Mouse (Mus musculus): ENCODE data around the gene Gm20547. TPM values are rescaled to one million over a fixed set of nuclear protein-coding genes. Genes with fewer than 3 reads are reported as not detected.
A peak's percentile ranks its signal among the peaks of the same experiment; 100 is the strongest.
"Not testable (repeated sequence)": the region's sequence is repeated elsewhere in the genome, so short reads cannot be mapped to it uniquely, and the experiment has no call there.

Gene Gm20547
- not detected for total RNA-seq (2021)
- long read RNA-seq, experiment 1, partial matches to known transcripts = 3 of 3 reads
- long read RNA-seq, experiment 1, other reads (novel, unspliced or antisense) = 0 of 3 reads
- long read RNA-seq, experiment 2 = 0 reads

DNA sequence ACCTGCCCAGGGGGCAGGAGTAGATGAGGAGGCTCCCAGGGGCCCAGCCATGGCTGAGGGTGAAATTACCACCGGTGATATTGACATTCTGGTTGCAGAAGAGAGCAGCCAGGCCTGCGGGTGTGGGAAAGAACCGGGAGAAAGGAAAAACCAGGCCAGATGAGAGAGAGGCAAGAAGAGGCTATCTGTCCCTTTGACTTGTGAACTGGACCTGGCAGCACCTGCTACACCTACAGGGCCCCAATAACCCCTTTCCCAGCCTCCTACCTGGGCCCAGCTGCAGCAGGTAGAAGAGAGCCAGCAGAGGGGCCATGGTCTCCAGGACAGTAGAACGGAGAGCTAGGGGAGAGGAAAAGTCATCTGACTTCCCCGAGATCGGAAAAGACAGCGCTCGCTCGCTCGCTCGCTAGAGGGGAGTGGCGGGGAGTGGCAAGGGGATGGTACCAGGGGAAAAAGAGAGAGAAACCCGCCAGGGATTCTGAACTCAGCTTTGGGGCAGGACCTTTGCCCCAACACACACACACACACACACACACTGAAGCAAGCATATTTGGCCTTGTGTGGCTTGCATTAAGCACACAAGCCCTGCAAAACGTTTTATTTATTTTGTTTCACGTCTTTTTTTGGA lies at the start of gene Gm20547:
Gene Gm20547 (minus strand): TSS at position 360 of the 628 bp plus-strand sequence.
- DNase-seq = no peak

DNA sequence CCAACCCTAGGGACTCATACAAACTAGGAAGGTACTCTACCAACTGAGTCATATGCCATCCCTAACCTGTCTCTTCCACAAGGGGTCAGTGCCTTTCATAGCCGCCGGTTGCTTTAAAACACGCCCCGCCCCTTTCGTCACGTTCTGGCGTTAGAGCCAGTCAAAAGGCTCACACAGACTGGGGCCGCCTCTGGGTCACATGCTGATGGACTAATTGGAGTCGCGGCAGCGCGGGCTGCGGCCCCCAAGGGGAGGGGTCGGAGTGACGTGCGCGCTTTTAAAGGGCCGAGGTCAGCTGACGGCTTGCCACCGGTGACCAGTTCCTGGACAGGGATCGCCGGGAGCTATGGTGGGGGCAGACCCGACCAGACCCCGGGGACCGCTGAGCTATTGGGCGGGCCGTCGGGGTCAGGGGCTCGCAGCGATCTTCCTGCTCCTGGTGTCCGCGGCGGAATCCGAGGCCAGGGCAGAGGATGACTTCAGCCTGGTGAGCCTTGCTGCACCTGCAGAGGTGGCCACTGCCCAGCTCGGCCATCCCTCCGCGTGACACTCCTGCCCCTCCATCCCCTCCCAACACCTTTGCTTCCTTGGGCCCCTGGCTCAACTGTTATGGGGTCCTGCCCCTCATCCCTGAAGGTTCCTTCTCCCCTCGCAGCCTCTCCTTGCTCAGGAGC lies 49.4 kb upstream of the Gm20547 start, which contains the start of gene Neu1:
Gene Neu1 (plus strand): TSS at position 193 of the 674 bp plus-strand sequence.
- DNase-seq = peak; percentile 98

- DNase-seq = no peak
These were observed 47.0 kb upstream of the Gm20547 start for GRCm38 (mm10) chr17:34928841-34929240.

- no peak for DNase-seq
These were observed 45.6 kb upstream of the Gm20547 start for GRCm38 (mm10) chr17:34927306-34928019.

GRCm38 (mm10) chr17:34924258-34924657 lies 42.4 kb upstream of the Gm20547 start:
- DNase-seq = no peak

- no peak for DNase-seq
These were observed 41.1 kb upstream of the Gm20547 start for GRCm38 (mm10) chr17:34922939-34923338.

- DNase-seq = no peak
These were observed 35.3 kb upstream of the Gm20547 start for GRCm38 (mm10) chr17:34917188-34917587.

DNA sequence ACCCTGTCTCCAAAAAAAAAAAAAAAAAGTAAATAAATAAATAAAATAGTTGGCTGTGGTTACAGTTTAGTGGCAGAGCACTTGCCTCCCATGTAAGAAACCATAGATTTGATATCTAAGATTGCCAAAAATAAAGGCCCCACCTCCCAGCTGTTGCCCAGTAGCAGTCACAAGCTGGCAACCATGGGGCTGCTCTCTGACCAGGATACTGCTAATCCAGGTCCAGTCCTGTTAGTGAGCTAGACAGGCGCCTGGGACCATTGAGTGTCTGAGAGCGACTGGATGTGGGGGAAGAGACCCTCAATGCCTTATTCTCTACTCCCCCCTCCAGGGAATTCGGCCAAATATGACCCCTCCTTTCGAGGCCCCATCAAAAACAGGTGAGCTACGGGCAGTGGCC lies 34.5 kb upstream of the Gm20547 start:
- DNase-seq = no peak

- no peak for DNase-seq
These were observed 33.6 kb upstream of the Gm20547 start for GRCm38 (mm10) chr17:34915410-34915831.

- DNase-seq = no peak
These were observed 32.3 kb upstream of the Gm20547 start, which contains the start of gene Slc44a4 for GRCm38 (mm10) chr17:34913930-34914665. Gene Slc44a4 (plus strand): TSS chr17:34914466.

- peak; percentile 81 for DNase-seq
These were observed 30.1 kb upstream of the Gm20547 start for GRCm38 (mm10) chr17:34911945-34912351.

GRCm38 (mm10) chr17:34910982-34911381 lies 29.1 kb upstream of the Gm20547 start:
- DNase-seq = no peak

DNA sequence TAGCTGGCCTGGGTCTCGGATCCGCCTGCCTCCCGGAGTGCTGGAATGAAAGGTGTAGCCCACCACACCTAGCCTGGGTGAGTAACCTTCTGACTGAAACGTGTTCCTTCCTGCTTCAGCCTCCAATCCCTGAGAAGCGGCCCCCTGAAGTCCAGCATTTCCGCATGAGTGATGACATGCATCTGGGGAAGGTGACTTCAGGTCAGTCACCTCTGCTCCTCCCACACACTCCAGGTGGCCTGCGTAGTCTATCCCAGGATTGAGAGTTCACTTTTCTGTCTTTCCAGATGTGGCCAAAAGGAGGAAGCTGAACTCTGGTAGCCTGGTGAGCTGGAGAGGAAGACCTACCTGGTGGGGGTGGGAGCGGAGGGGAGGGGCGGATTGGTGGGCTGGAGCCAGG lies 21.1 kb upstream of the Gm20547 start:
- no peak for DNase-seq

GRCm38 (mm10) chr17:34901948-34902347 lies 20.1 kb upstream of the Gm20547 start:
- DNase-seq = not testable (repeated sequence)

GRCm38 (mm10) chr17:34900826-34901225 lies 19.0 kb upstream of the Gm20547 start:
- not testable (repeated sequence) for DNase-seq

DNA sequence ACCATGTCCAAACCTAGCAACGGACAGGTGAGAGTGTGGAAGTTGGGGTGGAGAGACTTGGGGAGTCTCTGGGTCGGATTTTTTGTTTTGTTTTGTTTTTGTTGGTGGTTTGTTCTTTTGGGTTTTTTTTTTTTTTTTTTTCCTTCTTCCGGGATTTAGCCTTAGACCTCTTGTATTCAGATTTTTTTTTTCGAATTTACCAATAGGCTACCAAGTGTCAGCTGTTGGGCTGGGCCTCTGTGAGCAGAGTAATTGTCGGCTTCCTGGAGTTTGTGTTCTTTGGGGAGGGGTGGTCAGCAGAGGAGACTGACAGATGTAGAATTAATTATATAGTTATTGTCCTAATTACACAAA lies 18.0 kb upstream of the Gm20547 start:
- DNase-seq = no peak

- peak; percentile 45 for DNase-seq
These were observed 17.4 kb upstream of the Gm20547 start for GRCm38 (mm10) chr17:34899053-34899889.

DNA sequence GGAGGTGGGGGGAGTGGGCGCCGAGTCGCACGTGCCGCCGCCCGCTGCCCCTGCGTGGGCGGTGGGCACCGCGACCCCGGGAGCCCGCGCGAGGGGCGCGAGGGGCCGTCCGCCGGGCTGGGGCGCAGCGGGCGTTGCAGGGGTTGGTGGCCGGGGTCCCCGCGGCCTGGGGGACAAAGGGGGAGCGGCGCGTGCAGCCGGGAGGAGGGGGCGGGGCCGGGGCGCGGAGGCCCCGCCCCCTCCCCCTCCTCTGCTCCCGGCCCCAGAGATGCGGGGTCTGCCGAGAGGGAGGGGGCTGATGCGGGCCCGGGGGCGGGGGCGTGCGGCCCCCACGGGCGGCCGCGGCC lies 16.8 kb upstream of the Gm20547 start:
- DNase-seq = peak; percentile 38

- peak; percentile 80 for DNase-seq
These were observed 16.3 kb upstream of the Gm20547 start, which contains the start of the genes C2 and Ehmt2 for GRCm38 (mm10) chr17:34898160-34898586. Gene C2 (minus strand): TSS chr17:34898265. Gene Ehmt2 (plus strand): TSS chr17:34898469.

DNA sequence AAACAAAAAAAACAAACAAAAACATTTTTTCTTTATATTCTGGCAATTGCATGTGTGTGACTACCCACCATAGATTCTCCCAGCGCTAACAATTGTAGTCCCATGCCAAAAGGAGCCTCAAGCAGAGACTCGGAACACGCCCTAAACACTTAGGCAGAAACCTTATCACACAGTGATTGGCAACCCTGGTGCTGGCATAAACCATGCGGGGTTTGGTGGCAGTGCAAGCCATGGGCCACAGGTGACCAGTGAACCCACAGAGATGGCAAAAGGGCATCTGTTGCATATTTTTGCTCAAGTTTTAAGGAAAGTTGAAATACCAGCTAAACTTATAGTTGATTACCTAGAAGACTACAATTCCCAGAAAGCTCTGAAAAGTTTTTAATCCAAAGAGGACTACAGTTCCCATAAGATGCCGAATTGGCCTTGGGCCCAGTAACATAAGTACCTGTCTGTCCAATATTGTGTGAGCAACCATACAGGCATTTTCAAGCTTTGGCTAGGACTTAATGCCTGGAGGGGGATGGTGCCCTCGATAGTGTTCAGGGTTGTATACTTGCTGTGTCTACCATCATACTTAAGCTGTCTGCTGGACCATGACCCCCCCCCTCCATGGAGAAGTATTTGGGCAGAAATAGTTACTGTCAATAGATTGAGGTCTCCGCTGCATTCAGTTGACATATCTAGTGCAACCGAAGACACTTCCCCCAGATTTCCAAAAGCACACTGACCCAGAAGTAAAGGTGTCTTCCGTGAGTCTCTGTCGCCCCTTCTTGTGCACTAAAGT lies 15.7 kb upstream of the Gm20547 start:
- no peak for DNase-seq
